Mouse (Mus musculus) skeletal muscle tissue, adult 2 months (tissue): Measurements from ENCODE around the gene Mga.
A peak's percentile ranks its signal among the peaks of the same experiment; 100 is the strongest.

Experiments
- DNase-seq: peaks from one replicate; pipeline ENCODE4 v3.0.0-alpha.2; 2012; ENCODE audit warnings: low read depth, low spot score

Mga gene

DNA sequence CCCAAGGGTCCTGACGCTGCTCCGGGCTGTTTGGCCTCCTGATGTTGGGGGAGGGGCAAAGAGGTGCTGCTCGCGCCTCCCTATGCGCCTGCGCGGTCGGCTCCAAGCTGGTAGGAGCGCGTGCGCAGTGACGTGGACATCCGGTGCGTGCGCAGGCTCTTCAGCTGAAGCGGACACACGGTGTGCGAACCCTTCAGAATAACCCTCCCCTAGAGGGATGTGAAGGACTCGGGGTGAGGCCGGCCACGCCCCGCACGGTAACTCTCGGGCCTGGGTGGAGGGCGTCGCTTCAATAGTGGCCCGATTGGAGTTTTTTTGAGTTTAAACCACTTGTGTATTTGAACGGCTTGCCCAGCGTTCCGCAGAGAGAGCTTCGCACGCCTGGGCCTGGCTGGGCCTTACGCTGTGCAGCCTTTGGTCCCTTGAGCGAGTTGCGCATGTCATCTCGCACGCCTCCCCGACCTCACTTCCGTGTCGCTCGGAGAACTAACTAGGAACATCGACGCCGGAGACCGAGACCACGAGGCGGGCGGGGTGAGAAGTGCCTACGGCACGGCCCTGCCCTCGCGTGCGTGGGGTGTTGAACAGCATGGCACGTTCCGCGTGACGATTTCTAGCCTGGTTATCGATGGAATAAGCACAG lies at the start of gene Mga:
Gene Mga (plus strand): TSS at position 139 of the 643 bp plus-strand sequence.
- DNase-seq, result peak; percentile 95

DNA sequence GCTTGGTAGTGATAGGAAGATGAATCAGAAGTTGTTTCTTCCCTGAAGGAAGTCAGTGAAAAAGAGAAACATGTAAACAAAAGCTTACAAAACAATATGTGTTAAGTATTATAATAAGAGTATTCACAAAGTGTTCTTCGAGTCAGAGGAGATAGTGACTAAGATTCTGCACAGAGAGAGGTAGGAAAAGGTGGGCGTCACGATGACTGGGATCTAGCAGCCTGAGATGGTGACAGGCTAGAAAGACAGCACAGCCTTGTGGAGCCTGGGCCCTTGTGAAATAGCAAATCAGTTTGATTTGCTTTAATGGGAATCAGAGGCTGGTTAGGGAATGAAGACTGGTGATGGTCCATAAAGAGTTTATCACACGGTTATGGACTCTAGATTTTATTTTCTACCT lies 43.2 kb upstream of the Mga start:
- DNase-seq, result no peak

DNA sequence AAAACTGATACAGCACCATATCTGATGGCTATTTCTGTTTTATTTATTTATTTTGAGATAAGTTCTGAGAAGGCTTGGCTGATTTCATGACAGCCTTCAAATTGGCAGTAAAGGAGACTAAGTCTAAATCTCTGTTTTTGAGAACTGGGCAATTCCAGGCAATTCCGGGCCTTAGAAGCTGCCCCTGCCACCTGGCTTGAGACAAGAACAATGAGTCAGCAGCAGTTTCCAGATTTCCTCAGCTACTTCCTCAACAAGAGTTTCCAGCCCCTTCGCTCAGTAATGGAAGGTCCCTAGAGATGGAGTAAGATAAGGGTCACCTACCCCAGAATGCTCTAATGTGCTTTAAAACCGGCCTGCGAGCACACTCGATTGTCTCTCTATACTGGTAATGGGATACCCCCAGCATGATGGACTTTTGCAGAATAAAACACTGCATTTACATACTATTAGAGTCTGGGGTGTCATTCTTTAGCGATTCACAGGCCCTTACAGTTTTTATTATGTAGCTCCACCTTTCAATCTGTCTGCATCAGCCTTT lies 41.6 kb upstream of the Mga start:
- no peak for DNase-seq

DNA sequence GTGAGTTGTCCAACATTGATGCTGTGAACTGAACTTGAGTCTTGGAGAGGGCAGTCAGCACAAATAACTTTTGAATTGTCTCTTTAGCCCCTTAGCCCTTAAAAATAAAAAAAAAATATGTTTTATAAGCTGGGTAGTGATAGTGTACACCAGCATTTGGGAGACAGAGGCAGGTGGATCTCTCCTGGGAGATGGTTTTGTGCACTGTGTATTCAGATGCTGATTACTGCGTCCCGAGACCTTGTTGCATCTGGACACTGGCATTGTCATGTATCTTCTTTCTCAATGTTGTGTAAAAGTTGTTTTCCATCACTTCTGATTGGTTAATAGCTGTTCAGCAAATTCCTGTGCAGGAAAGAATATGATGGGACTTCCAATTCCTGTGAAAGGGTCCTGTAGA lies 39.7 kb upstream of the Mga start:
- no peak for DNase-seq

DNA sequence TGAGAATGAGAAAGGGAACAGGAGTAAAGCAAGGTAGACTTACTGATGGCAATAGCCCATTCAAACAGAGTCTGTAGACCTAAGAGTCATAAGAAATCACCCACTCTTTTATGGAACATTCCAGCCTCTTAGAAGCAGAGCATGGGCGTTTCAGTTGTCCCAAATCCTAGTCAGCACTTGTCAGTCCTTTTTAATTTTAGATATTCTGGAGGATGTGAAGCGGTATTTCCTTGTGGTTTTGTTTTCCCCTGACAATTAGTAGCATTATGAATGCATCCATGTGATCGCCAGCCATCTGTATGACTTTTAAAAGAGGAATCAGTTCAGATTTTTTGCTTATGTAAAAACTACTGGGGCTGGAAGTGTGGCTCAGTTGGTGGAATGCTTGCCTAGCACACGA lies 32.5 kb upstream of the Mga start:
- DNase-seq, result no peak

DNA sequence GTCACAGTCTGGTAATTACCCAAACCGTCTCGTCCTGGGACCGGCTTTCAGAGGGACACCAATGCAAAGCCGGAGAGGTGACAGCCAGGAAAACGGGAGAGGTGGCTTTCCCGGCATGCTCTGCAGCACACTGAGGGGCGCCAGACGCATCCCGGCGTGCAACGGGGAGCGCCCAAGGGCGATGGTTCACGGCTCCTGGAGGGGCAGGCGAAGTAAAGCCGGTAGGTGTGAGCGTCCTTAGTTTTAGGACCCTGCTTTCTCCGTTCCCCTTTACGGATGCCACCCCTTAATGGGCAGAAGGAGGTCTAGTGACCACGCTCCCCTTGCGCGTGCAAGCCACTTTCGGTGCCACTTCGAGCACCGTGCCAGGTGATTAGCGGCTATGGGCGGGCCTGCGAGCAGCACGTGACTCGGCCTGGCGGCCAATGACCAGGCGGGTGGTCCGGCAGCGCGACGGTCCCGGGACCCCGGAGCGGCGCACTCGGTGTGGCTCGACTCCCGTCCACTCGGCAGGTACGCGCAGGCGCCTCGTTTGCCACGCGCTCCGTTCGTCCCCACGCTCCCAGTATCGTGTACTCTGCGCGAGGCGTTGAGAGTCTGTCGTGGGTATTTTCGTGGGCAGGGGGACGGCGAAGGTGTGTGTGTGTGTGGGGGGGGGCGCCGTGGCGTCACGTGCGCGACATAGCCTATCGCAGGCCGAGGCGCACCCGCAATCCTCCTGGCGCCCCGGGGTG lies 24.5 kb upstream of the Mga start:
- peak; percentile 45 for DNase-seq

DNA sequence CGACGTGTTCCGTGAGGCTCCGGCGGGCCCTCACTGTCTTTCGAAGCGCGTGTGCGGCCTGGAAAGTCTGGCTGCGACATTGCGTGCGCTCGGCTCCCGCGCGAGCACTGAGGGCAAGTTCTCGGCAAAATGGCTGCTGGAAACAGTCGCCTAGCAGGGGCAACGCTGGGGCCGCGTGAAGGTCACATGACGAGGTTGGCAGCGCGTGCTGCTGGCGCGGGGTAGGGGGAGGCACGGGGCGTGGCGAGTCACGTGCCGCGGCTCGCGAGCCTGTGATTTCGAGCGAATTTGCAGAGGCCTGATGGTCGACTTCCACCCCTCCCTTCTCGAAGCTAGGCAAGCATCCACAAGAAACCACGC lies 23.9 kb upstream of the Mga start:
- DNase-seq, result peak; percentile 83

DNA sequence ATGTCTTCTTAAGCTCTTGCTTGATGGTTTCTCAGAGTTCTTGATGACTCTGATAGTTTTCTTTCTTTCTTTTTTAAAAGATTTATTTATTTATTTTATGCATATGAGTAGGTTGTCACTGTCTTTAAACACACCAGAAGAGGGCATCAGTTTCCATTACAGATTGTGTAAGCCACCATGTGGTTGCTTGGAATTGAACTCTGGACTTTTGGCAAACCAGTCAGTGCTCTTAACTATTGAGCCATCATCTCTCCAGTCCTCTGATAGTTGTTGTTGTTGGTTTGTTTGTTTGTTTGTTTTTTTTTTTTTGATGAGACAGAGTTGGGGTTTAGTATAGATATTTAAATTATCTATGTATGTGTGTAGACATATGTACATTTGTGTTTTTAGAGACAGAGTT lies 21.0 kb upstream of the Mga start:
- no peak for DNase-seq

DNA sequence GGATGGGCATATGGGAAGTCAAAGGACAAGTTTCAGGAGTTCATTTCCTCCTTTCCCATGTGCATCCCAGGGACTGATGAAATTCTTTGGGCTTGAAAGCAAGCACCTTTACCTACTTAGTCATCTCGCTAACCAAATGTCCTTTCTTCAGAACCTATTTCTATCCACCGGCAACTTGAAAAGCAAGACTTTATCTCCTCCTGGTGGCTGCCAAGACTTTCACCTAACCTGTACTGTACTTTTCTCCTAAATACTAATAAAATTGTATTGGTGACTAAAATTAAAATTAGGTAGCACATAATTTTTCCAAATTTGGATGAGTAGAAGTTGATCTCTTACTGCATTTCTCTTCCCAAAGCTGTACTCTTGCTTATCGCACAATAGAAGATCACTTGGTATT lies 9.8 kb upstream of the Mga start:
- no peak for DNase-seq

DNA sequence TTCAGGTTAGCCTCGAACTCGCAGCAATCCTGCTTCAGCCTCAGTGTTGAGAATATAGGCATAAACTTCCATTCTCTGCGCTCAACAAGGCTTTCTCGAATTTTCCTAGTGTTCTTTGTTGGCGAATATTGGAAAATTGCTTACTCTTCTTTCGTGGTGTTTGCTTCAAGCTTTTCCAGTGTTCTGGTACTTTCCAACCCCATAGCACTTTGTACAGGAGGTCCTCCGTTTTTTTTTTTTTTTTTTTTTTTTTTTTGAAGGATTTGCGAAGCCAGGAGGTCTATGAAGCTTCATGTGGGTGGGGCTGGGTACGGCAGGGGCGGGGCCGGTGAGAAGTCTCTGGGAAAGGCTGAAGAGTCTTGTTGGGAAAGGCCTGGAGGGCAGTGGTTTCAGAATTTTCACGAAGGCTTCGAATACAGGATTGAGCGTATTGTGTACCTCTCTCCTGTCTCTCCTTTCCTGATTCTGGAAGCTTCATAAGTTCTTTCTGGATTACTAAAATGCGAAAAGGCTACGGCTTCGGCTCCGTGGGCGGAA lies 407 bp upstream of the Mga start:
- DNase-seq, result no peak

DNA sequence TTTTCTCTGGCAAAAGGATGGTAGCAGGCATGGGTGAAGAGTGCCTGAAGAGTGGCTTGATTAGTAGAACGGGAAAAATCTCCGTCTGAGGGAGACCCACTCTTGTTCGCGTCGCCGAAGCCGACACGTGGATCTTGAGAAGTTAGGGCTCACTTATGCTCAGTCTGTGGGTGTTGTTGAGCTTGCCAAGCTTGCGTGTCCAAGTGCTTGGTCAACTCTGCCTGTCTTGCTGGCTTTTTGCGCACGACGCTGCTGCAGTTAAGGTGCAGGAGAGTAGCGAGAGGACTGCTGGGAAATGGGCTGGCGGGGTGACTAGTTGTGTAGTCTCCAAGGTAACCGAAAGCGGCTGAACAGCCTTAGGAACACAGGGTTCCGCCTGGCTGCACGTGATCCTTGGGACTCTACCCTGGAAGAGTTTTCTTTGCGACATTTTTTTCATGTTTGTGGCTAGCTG lies 1.1 kb downstream of the Mga start:
- DNase-seq, result peak; percentile 58

DNA sequence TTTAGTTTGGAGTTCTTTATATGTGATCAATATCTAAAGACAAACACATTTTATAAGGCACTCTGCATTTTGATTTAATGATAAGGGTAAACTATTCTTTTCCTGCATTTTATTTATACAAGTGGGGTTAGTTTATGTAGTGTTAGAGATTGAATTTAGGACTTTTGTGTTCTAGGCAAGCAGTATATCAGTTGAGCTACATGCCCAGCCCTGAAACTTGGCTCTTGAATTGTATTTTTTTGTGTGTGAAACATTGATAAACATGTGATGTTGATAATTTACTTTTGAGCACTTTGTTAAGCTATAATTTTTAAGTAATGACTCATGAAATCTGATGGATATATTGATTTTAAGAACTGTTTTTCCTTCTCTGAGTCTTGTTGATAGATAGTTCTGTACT lies 19.0 kb downstream of the Mga start:
- DNase-seq, result no peak

DNA sequence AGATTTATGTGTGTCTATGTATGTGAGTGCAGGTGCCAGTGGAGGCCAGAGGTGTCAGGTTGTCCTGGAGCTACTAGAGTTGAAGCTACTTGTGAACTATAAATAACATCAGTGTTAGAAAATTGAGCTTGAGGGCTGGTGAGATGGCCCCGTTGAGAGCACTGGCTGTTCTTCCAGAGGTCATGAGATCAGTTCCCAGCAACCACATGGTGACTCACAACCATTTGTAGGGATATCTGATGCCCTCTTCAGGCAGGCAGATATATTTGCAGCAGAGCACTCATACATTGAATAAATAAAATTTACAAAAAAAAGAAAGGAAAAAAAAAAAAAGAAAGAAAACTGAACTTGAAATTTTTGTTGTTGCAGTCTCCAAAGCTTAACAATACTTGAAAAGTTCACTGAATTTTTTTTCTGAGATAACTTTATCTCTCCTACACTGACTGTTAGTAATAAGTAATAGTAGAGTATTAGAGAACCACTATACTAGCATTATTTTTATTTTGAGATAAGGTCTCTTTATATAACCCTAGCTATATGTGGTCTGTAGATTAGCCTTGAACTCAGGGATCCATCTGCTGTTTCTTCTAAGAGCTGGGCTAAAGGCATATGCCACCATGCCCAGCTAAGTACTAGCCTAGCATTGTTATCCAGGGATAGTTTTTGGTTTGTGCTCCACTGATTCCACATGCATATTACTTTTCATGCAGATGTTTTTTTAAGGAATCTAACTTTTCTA lies 20.8 kb downstream of the Mga start:
- DNase-seq, result peak; percentile 19

DNA sequence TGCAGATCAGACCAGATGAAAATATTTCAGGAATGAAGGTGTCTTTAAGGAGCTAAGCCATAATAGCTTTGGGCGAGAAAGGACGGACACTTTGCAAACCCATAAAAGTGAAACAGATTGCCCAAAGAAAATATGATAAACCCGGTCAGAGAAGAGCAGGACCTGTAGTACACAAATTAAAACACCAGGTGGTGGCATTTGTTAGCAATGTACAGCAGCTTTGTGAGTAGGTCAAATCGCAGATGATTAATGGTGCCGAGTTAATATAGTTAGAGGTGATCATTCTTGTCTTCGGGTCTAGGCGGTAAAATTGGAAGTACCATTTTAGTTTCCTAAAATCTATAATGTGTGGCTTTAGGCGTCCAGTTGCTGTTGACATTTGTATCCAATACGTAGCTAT lies 73.5 kb downstream of the Mga start:
- DNase-seq, result peak; percentile 34

DNA sequence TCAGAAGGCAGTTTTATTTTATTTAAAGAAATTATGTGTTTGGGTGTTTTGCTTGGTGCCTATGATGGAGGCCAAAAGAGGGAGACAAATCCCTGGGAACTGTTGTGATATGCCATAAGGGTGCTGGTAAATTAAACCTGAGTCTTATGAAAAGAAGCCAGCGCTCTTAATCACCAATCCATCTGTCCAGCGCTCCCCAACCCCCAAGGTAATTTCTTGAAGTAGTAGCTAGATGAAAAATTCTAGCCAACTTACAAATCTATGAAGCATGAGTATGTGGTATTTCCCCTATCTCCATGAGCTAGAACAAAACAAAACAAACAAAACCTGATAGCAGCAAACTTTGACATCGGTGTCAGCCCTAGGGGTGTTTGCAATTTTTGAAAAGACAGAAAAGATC lies 74.3 kb downstream of the Mga start:
- no peak for DNase-seq

DNA sequence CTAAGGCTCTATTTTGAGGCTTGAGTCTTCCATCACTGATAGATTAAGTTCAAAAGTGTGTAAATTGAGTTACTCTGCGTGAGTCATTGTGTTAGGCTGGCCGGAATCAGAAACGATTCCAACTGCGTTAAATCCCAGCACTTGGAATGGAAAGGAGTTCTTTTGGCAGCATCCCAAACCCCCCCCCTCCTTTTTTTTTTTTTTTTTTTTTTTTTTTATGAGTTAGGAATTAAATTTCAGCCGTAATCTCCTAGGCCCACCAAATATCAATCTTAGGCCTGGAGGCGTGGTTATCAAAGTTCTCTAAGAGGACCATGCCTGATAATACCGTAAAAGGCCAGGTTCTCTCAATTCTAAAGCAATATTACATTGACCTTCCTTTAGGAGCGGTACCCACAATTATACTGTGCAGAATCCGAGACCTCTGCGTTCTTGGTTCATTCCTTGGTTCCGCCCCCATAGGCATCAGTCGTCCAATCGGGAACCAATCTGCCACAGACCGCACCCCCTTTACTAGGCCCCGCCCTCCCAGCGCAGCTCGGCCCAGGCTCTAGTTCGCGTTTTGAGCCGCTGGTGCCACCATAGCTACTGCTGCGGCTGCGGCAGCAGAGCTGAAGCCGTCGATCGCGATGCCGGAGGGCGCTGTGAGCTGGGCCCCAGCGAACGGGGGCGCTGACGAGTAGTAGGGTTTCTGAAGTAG lies 75.0 kb downstream of the Mga start:
- DNase-seq, result peak; percentile 92

DNA sequence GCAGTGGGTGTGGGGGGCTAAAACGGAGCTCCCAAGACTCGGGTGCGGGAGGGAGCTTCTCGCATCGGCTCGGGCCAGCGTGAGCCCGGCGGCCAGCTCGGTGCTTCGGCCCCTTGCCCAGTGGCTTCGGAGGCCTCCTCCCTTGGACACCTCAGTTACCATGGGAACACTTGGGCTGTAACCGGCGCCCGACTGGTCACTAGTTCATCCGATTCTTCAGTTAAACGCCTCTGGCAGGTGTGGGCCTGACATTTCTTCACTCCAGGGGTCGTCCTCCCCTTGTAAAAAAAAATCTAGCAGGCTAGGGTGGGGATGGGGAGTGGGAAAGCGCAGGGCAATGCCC lies 75.5 kb downstream of the Mga start, which contains the start of gene Mapkbp1:
Gene Mapkbp1 (plus strand): TSS at position 163 of the 343 bp plus-strand sequence.
- DNase-seq, result no peak

DNA sequence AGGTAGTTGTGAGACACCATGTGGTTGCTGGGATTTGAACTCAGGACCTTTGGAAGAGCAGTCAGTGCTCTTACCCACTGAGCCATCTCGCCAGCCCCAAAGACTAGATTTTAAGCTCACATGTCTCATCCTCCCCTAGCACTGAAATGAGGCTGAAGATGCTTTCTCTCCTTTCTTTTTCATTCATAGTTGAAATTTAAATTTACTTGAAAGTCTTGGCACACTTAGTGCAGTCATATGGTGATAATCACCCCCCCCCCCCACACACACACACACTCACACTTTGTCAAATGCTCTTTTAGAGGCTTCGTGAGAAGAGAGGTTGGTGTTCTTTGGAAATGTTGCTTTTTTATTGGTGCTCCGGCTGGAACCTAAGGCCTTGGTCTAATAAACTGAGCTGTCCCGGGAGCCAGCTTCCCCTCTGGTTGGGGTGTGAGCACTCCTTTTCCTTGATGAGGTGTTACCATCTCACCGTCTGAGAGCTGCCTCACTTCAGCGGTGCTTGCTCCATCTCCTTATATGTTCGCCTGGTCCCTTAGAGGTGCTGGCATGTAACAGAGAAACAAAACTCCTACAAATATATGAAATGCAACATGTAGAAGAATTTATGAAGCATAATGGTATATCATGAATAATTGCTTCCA lies 83.4 kb downstream of the Mga start:
- DNase-seq, result no peak

DNA sequence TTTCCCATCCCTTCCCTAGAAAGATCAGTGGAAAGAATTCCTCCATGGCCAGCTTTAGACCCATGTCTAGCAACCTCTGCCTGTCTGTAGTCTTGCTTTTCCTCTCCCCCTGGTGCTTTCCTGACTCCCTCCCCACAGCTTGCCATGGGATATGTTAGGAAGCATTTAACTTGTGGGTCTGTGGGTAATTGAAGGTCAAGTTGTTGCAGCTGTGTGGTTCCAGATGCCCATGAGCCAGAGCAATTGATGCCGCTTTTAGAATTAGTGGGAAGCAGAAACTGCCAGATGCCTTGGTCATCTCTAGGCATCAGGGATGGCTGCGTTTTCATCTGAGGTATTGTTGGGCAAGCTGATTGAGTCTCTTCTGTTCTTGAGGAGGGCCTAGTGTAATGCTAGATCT lies 84.6 kb downstream of the Mga start:
- DNase-seq, result no peak

DNA sequence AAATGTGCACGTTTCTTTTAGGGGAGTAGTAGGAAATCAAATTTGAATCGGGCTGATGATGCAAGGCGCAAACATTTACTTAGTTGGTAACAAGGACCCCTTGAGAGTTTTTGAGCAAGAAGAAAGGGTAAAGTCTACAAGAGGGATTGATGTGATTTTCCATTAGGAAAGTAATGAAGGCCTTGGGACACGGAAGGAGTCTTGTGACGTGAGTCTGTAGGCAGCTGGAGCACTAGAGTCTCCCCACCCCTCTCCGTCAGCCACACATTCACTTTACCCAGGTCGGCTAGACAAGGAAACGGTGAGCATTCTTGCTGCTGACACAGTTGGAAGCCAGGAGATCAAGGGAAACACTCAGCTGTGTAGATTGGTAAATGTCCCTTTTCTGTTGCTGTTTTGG lies 88.8 kb downstream of the Mga start:
- DNase-seq, result no peak

DNA sequence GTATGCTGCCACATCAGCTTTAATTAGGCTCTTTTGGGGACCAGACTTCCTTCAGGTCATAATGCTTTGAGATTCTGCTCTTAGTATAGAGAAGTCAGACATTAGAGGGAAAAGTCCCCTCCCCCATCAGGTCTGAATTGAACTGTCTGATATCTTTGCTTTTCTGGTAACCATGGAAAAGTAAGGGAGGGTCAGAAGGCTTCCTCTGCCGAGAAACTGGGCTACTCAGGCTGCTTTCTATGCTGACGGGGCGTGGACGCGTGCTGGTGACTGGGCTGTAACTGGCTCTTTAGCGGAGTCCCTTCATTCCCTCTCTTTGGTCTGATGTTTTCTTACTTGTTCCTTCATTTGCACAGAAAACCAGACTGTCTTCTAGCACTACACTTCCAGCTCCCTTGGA lies 89.3 kb downstream of the Mga start:
- no peak for DNase-seq
